Mouse (Mus musculus) spleen, adult 2 months (tissue): ENCODE data around the gene Tiam1. TPM values are rescaled to one million over a fixed set of nuclear protein-coding genes. Genes with fewer than 3 reads are reported as not detected.

Experiments used
- DNase-seq, 2 experiments: peaks; one replicate each; pipeline versions ENCODE4 v3.0.0 to v3.0.0-alpha.2; 2012 to 2021; ENCODE audit warnings: low spot score in 2 of 2, low read depth in 1 of 2
- H3K27ac ChIP-seq: fragments of 200-500 bp; 2 replicates; pipeline ENCODE4 v1.5.1; 2012; ENCODE audit warnings: low read length, inconsistent platforms; ENCODE audit not compliant: insufficient read depth
- H3K27me3 ChIP-seq: fragments of 200-500 bp; 2 replicates; pipeline ENCODE4 v1.6.1; 2012; ENCODE audit warnings: mild to moderate bottlenecking, moderate library complexity, low read length, inconsistent platforms; ENCODE audit not compliant: control insufficient read depth, insufficient read depth
- H3K36me3 ChIP-seq: fragments of 200-500 bp; 2 replicates; pipeline ENCODE4 v1.6.1; 2012; ENCODE audit warnings: mild to moderate bottlenecking, low read length, inconsistent platforms; ENCODE audit not compliant: control insufficient read depth, insufficient read depth
- H3K4me1 ChIP-seq: fragments of 200-500 bp; 2 replicates; pipeline ENCODE4 v1.6.1; 2011; ENCODE audit warnings: inconsistent platforms; ENCODE audit not compliant: control insufficient read depth, insufficient read depth, insufficient read length
- H3K4me3 ChIP-seq: fragments of 200-500 bp; 2 replicates; pipeline ENCODE4 v1.5.1; 2011; ENCODE audit warnings: mild to moderate bottlenecking, inconsistent platforms; ENCODE audit not compliant: insufficient read depth, insufficient read length; ENCODE audit errors: extremely low read depth
- CTCF ChIP-seq: fragments of 200-500 bp; IDR thresholded peaks from 2 replicates; pipeline ENCODE4 v1.5.1; 2011; ENCODE audit warnings: mild to moderate bottlenecking, inconsistent platforms; ENCODE audit not compliant: insufficient read depth, insufficient read length, insufficient replicate concordance; ENCODE audit errors: extremely low read depth
- POLR2A ChIP-seq: fragments of 200-500 bp; IDR thresholded peaks from 2 replicates; pipeline ENCODE4 v1.6.1; 2011; ENCODE audit warnings: low read depth, low read length, inconsistent platforms
- WGBS: fragments of 180-500 bp; shearing (Covaris S2); methylation state at CpG from one replicate; pipeline ENCODE4 v1.1.7; 2018; 5-methylcytosine and 5-hydroxymethylcytosine counted together
- polyA plus RNA-seq: library from polyadenylated mRNA; depleted of rRNA; stranded (reverse); fragments of >200 nt; gene quantifications from 2 replicates; pipeline ENCODE4 v1.2.3, GENCODE M21; 2012

Tiam1 gene
- polyA plus RNA-seq, 1 experiment: 4.3 TPM

DNA sequence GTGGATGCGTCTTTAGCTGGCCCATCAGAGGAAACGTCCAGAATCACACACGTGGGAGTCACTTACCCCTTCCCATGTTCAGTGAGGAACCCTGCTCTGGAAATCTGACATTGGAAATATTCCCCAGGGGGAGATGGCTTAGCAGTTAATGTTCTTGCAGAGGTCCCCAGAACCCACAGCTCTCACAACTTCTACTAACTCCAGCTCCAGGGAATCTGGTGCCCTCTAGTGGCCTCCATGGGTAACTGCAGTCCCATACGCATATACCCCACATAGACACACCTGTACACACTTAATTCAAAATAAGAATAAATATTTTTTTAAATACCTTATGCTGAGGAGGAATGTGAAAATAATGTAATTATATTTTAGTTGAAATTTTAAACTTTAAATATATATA lies 23.6 kb downstream of the Tiam1 start:
- no peak for DNase-seq
- Histone ChIP-seq H3K4me1 (no peaks in the 10 kb centered on the region), H3K4me3 (no peak overlapping the region), H3K36me3 (no peaks in the 10 kb centered on the region), H3K27ac (no peak overlapping the region), H3K27me3 (no peaks in the 10 kb centered on the region)
- TF ChIP-seq CTCF (no peak), POLR2A (no peak)
- 93% methylated on average over 4 of the region's 4 CpGs for WGBS

DNA sequence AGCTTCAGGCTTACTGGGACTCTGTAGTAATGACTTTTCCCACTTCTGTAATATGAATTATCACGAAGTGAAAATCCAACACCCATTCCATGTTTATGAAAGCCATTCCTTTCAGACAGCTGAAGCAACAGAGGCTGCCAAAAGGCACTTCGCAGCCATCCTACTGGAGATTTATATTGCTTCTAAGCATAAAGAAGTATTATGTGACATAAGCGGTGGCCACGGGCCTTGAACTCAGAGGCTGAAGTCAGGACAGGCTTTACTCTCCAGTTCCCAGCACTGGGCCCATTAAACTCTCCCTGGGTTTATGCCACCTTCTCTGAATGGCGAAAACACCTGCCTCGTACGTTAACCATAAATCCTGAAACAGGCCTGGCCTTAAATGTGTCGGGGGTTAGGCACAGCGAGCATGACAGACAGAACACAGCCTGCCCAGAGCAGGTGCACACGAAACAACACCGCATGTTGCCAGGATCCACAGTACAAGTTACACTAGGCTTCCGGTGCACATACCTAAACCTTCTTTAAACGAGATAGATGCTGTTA lies 26.9 kb downstream of the Tiam1 start:
- WGBS: 93% methylated on average over 13 of the region's 13 CpGs
- H3K27me3 ChIP-seq: no peaks in the 10 kb centered on the region
- H3K4me3 ChIP-seq: no peak overlapping the region
- no peak for DNase-seq
- no peaks in the 10 kb centered on the region for H3K4me1 ChIP-seq
- no peaks in the 10 kb centered on the region for H3K36me3 ChIP-seq
- no peak overlapping the region for H3K27ac ChIP-seq
- TF ChIP-seq POLR2A (no peak), CTCF (no peak)

DNA sequence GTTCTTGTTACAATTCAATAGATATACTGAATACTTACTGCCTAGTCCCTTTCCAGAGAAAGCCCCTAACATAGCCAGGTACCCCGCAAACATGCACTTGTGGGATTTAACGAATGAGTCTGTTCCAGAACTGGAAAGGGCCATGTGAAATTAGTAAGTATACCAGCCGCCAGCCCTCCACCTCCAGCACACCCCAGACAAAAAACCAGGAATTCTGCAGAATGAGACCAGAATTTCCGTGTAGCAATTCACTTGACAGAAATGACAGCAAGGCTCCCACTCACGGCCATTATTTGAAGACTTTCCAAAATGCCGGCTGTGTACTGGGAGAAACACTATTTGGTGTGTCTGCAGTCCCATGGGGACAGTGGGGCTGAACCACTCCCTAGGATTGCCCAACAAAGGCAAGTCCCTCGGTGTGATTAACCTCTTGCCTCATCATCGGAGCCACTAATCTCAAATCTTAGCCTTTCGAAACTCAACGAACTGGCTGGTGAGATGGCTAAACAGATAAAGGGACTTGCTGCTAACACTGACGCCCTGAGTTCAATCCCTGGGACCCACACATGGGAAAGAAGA lies 30.9 kb downstream of the Tiam1 start:
- Histone ChIP-seq H3K27ac (no peak overlapping the region), H3K27me3 (no peaks in the 10 kb centered on the region), H3K4me1 (no peaks in the 10 kb centered on the region), H3K4me3 (no peak overlapping the region), H3K36me3 (no peaks in the 10 kb centered on the region)
- TF ChIP-seq CTCF: no peak
- no peak for TF ChIP-seq POLR2A
- DNase-seq: no peak
- 87% methylated on average over 11 of the region's 11 CpGs for WGBS

DNA sequence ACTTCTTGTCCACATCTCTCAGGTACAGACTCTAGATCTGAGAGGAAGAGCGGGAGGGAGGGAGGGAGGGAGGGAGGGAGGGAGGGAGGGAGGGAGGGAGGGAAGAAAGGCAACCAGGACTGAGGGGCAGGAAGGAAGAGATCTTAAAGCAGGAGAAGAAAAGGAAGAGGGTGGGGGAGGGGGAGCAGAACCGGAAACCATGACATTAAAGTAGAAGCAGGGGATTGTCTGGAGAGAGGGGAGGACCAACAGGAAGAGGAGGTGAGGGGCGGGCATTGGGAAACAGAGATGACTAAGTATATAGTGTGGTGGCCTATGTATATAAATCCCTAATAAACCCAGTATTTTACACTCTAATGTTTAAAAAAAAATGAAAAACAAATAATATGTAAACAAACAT lies 34.1 kb downstream of the Tiam1 start:
- WGBS: 30% methylated on average over 2 of the region's 3 CpGs
- Histone ChIP-seq H3K4me3 (no peak overlapping the region), H3K27ac (no peak overlapping the region), H3K27me3 (no peaks in the 10 kb centered on the region), H3K36me3 (no peaks in the 10 kb centered on the region), H3K4me1 (no peaks in the 10 kb centered on the region)
- no peak for TF ChIP-seq POLR2A
- TF ChIP-seq CTCF: no peak
- DNase-seq: no peak

- Histone ChIP-seq H3K4me3 (no peak overlapping the region), H3K4me1 (no peaks in the 10 kb centered on the region), H3K36me3 (no peaks in the 10 kb centered on the region), H3K27ac (no peak overlapping the region), H3K27me3 (no peaks in the 10 kb centered on the region)
- DNase-seq: no peak
- TF ChIP-seq CTCF (no peak), POLR2A (no peak)
- 86% methylated on average over 15 of the region's 15 CpGs for WGBS
These were observed 38.7 kb downstream of the Tiam1 start for GRCm38 (mm10) chr16:90104714-90105459.

- WGBS: 81% methylated on average over 2 of the region's 2 CpGs
- TF ChIP-seq CTCF (no peak), POLR2A (no peak)
- Histone ChIP-seq H3K27ac (no peak overlapping the region), H3K36me3 (no peaks in the 10 kb centered on the region), H3K27me3 (no peaks in the 10 kb centered on the region), H3K4me3 (no peak overlapping the region), H3K4me1 (no peaks in the 10 kb centered on the region)
- DNase-seq: no peak
These were observed 39.8 kb downstream of the Tiam1 start for GRCm38 (mm10) chr16:90103726-90104125.

GRCm38 (mm10) chr16:90102596-90102995 lies 41.0 kb downstream of the Tiam1 start:
- Histone ChIP-seq H3K36me3 (no peaks in the 10 kb centered on the region), H3K4me3 (no peak overlapping the region), H3K27ac (no peak overlapping the region), H3K27me3 (no peaks in the 10 kb centered on the region), H3K4me1 (no peaks in the 10 kb centered on the region)
- WGBS: 84% methylated on average over 7 of the region's 7 CpGs
- no peak for DNase-seq
- TF ChIP-seq CTCF (no peak), POLR2A (no peak)
